8 mouse cellular contexts compared by ENCODE assay signal in the genomic region with DNA sequence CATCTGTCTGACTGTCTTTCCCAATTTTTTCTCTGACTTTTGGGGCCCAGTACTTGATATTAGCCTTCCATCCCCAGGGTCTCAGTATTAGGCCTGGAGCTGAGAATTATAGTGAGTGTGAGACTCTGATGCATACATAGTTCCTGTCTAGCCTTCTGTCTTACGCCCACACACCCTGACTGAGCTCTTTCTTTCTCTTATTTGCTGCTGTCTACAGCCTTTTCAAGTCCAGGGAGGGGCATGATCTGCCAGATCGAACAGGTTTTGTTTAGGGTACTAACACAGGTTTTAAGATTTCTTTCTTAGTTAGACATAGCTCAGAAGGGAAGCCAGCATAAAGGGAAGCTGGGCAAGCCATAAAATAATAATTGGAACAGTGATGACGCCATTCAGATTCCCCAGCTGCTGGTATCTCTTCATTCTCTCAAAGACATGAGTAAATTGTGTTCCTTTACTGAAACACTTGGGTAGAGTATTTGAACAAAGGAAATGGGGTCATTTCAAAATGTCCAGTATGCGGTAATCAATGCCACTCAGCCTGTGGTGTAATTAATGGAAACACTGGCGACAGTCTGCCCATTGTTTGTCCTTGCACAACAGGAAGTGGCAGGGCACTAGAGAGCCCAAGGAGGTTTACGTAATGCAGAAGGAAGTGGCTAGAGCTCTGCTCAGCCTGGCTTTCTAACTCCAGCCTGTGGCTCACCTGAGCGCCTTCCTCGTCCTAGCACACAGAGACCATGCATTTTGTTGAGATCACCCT.
DNase-seq lines count a peak whose midpoint lies in the region; ATAC-seq and TF ChIP-seq lines count a peak whose summit lies in the region.

No protein-coding gene starts in this region.

- no peak for ATAC-seq in midbrain, embryonic 13.5 days

- no peaks in the 10 kb centered on the region for H3K36me3 ChIP-seq in C2C12 (ENCODE audit: control insufficient read depth, insufficient read depth)
- no peaks in the 10 kb centered on the region for H3K36me3 ChIP-seq in midbrain, embryonic 13.5 days

- no peak for TF ChIP-seq CTCF in C2C12 (IDR thresholded peaks at IDR 0.05; ENCODE audit: control insufficient read depth, insufficient read depth, insufficient read length)

- no peaks in the 10 kb centered on the region for H3K27me3 ChIP-seq in C2C12 (ENCODE audit: control insufficient read depth, insufficient read depth, insufficient read length)
- H3K27me3 ChIP-seq in midbrain, embryonic 13.5 days: no peaks in the 10 kb centered on the region

- no peaks in the 10 kb centered on the region for H3K9me3 ChIP-seq in midbrain, embryonic 13.5 days

- H3K9ac ChIP-seq in midbrain, embryonic 13.5 days (replicated peaks): no peak overlapping the region

- peaks cover 3% of the 10 kb centered on the region; the same call in 1 of the 2 replicates for H3K4me1 ChIP-seq in midbrain, embryonic 13.5 days (replicated peaks)

- H3ac ChIP-seq in C2C12 (ENCODE audit: control insufficient read depth, insufficient read length, low read depth): no peak overlapping the region

- H3K4me2 ChIP-seq in midbrain, embryonic 13.5 days (replicated peaks): no peak overlapping the region

- 71% methylated on average over 8 of the region's 8 CpGs for WGBS in midbrain, embryonic 13.5 days

- DNase-seq in embryo, embryonic 10.5 days (ENCODE audit: low spot score): peak; percentile 35
- DNase-seq in embryo, embryonic 9.5 days (ENCODE audit: extremely low spot score): no peak
- peak; percentile 83 for DNase-seq in fat pad, adult 2 months (ENCODE audit: extremely low read depth, low read depth, low spot score)
- peak; percentile 25 to 47 for DNase-seq in kidney, postnatal 36 days
- DNase-seq in monocyte, adult 2 months (ENCODE audit: low read depth in 1 of 2, low spot score in 2 of 2): peak; percentile 60 to 81
- no peak for DNase-seq in cerebellum, adult 11 months

- no peak overlapping the region for H3K4me3 ChIP-seq in C2C12 (ENCODE audit: insufficient read depth, poor library complexity, severe bottlenecking)
- H3K4me3 ChIP-seq in midbrain, embryonic 13.5 days (replicated peaks): no peak overlapping the region

- H3K79me2 ChIP-seq in C2C12 (ENCODE audit: control insufficient read depth, insufficient read depth): no peaks in the 10 kb centered on the region

- no peak overlapping the region for H3K27ac ChIP-seq in midbrain, embryonic 13.5 days

- H3K79me3 ChIP-seq in C2C12 (ENCODE audit: low read depth): no peaks in the 10 kb centered on the region

TF ChIP-seq in C2C12, 6 proteins besides CTCF, POLR2A, EP300 and RAD21:
- TF ChIP-seq CEBPB (IDR thresholded peaks at IDR 0.05; ENCODE audit: low read depth): peak; percentile 93
- no peak for TF ChIP-seq MYOD1 (IDR thresholded peaks at IDR 0.05; ENCODE audit: control insufficient read depth, insufficient read length, low read depth)
- TF ChIP-seq MAX (IDR thresholded peaks at IDR 0.05): no peak

Comparison
In these comparisons a context has a peak if more than half of its experiments do, and no peak if none do; other contexts are left out.
1. DNase-seq: peak in embryo, embryonic 10.5 days (single experiment), fat pad, adult 2 months (single experiment), kidney, postnatal 36 days (2 of 2) and monocyte, adult 2 months (2 of 2); none in embryo, embryonic 9.5 days (single experiment) and cerebellum, adult 11 months (single experiment).